Mouse (Mus musculus) ES-E14 (cell line): ENCODE data around the gene Clstn2.

Experiments used
- CHD2 ChIP-seq: IDR thresholded peaks from 2 replicates; pipeline ENCODE4 v1.6.1; 2014; ENCODE audit warnings: mild to moderate bottlenecking, low read depth, low read length, inconsistent platforms
- ZC3H11A ChIP-seq: IDR thresholded peaks from 2 replicates; pipeline ENCODE4 v1.6.1; 2012; ENCODE audit warnings: low read depth, mild to moderate bottlenecking, inconsistent platforms, low read length, borderline replicate concordance
- ZNF384 ChIP-seq: IDR thresholded peaks from 2 replicates; pipeline ENCODE4 v1.6.1; 2012; ENCODE audit warnings: low read depth, low read length, inconsistent platforms

- TF ChIP-seq ZNF384 (no peak), CHD2 (no peak), ZC3H11A (no peak)
These were observed 75.5 kb downstream of the Clstn2 start for GRCm38 (mm10) chr9:97957508-97957907.
